Mouse (Mus musculus): ENCODE results near the gene Gm13088. TPM values are rescaled to one million over a fixed set of nuclear protein-coding genes. Genes with fewer than 3 reads are reported as not detected.
"Not testable (repeated sequence)": the region's sequence is repeated elsewhere in the genome, so short reads cannot be mapped to it uniquely, and the experiment has no call there.

Gene Gm13088
- not detected for total RNA-seq (2021)
- long read RNA-seq, experiment 1: 0 reads
- long read RNA-seq, experiment 2: 0 reads

- DNase-seq (ENCODE audit: low spot score in 2 of 2): not testable (repeated sequence)
These were observed at the start of gene Gm13088 for GRCm38 (mm10) chr4:143657146-143657545. Gene Gm13088 (minus strand): TSS chr4:143657246.

- no peak for DNase-seq (ENCODE audit: low spot score in 2 of 2)
These were observed 45.6 kb upstream of the Gm13088 start, which contains the start of gene Gm13089 for GRCm38 (mm10) chr4:143702611-143703010. Gene Gm13089 (minus strand): TSS chr4:143702711.

- DNase-seq (ENCODE audit: low spot score in 2 of 2): not testable (repeated sequence)
These were observed 38.9 kb downstream of the Gm13088 start for GRCm38 (mm10) chr4:143618101-143618500.

GRCm38 (mm10) chr4:143614703-143615102 lies 42.3 kb downstream of the Gm13088 start, which contains the start of gene Gm13083:
Gene Gm13083 (plus strand): TSS chr4:143615003.
- not testable (repeated sequence) for DNase-seq (ENCODE audit: low spot score in 2 of 2)

GRCm38 (mm10) chr4:143611927-143612326 lies 45.1 kb downstream of the Gm13088 start:
- not testable (repeated sequence) for DNase-seq (ENCODE audit: low spot score in 2 of 2)

Other genes starting within 250 kb of the Gm13088 start
- 10 to 100 TPM in 1 of 2 experiments, 1 to 10 TPM in 1; 9.3 to 10.7 TPM for gene Pramef8, start 244.8 kb downstream of the Gm13088 start, total RNA-seq (2021)
- gene Oog4, start 206.9 kb downstream of the Gm13088 start, total RNA-seq (2021): not detected
- not detected for gene Gm13043, start 145.9 kb downstream of the Gm13088 start, total RNA-seq (2021)
- not detected for gene Gm13040, start 121.3 kb downstream of the Gm13088 start, total RNA-seq (2021)
- gene BC080695, start 105.5 kb downstream of the Gm13088 start, total RNA-seq (2021): not detected
- gene Gm13057, start 105.5 kb downstream of the Gm13088 start, total RNA-seq (2021): not detected
- not detected for gene Gm13083, start 42.2 kb downstream of the Gm13088 start, total RNA-seq (2021)
- not detected for gene Gm13089, start 45.5 kb upstream of the Gm13088 start, total RNA-seq (2021)
- gene Gm13078, start 62.2 kb upstream of the Gm13088 start, total RNA-seq (2021): not detected
- gene Gm13023, start 132.1 kb upstream of the Gm13088 start, total RNA-seq (2021): not detected
- not detected for gene Gm13084, start 158.8 kb upstream of the Gm13088 start, total RNA-seq (2021)
- not detected for gene Gm13103, start 189.3 kb upstream of the Gm13088 start, total RNA-seq (2021)
- not detected for gene Pramef6, start 243.1 kb upstream of the Gm13088 start, total RNA-seq (2021)